In the genomic region with DNA sequence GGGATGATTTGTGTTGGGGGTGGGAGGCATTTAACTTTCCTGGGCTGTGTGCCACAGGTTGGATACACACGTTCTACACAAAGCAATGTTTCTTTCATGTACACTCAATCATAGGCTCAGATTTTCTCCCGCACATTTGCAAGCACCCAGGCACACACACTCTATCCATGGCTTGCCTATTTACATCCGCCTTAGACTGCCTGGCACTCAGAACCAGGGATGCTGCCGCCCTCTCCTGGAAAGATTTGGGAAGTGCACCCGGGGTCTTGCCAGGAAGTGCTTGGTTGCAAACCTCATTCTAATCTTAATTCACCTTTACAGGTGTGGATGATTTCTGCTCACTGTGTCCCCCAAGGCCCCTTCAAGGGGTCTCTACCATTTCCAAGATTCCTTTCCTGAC, we compare ENCODE assay signal across 8 mouse cellular contexts.
DNase-seq lines count a peak whose midpoint lies in the region; ATAC-seq and TF ChIP-seq lines count a peak whose summit lies in the region.

No protein-coding gene starts in this region.

- no peak overlapping the region for H3K27ac ChIP-seq in liver, embryonic 12.5 days
- H3K27ac ChIP-seq in cortical plate, adult 2 months (ENCODE audit: insufficient read depth, low read length) = no peak overlapping the region
- H3K27ac ChIP-seq in limb, embryonic 12.5 days = no peak overlapping the region

- TF ChIP-seq POLR2A in cortical plate, adult 2 months (IDR thresholded peaks at IDR 0.05; ENCODE audit: extremely low read depth, insufficient read depth, low read length) = no peak

- H3K36me3 ChIP-seq in liver, embryonic 12.5 days = no peaks in the 10 kb centered on the region
- no peaks in the 10 kb centered on the region for H3K36me3 ChIP-seq in limb, embryonic 12.5 days

- H3K4me1 ChIP-seq in liver, embryonic 12.5 days = no peaks in the 10 kb centered on the region
- no peaks in the 10 kb centered on the region; the same call in 1 of the 2 replicates for H3K4me1 ChIP-seq in cortical plate, adult 2 months (ENCODE audit: control insufficient read depth, insufficient read depth, low read length)
- no peaks in the 10 kb centered on the region for H3K4me1 ChIP-seq in limb, embryonic 12.5 days (replicated peaks)

- H3K9me3 ChIP-seq in liver, embryonic 12.5 days (replicated peaks) = no peaks in the 10 kb centered on the region
- H3K9me3 ChIP-seq in limb, embryonic 12.5 days = no peaks in the 10 kb centered on the region

- WGBS in liver, embryonic 12.5 days (ENCODE audit: insufficient replicate concordance) = 6% methylated on average over 5 of the region's 5 CpGs
- 10% methylated on average over 5 of the region's 5 CpGs for WGBS in limb, embryonic 12.5 days

- no peak for ATAC-seq in liver, embryonic 12.5 days
- 0 out of 2 replicates have a peak, but pooled peaks have one; percentile 52 for ATAC-seq in limb, embryonic 12.5 days (ENCODE audit: insufficient number of reproducible peaks, insufficient read depth, low FRiP score, low TSS enrichment, low read depth)

- H3K27me3 ChIP-seq in liver, embryonic 12.5 days (replicated peaks) = no peaks in the 10 kb centered on the region
- H3K27me3 ChIP-seq in limb, embryonic 12.5 days = no peaks in the 10 kb centered on the region

- DNase-seq in liver = peak; percentile 69
- peak; percentile 27 for DNase-seq in gastrocnemius, postnatal 25 days
- peak; percentile 63 to 86 for DNase-seq in kidney, adult 8-10 months
- DNase-seq in natural killer cell, adult 2 months (ENCODE audit: low spot score in 2 of 2) = peak; percentile 44 to 71
- DNase-seq in spleen, postnatal 4 days (ENCODE audit: low spot score in 2 of 2) = peak; percentile 67 to 87

- H3K4me2 ChIP-seq in liver, embryonic 12.5 days = no peak overlapping the region
- no peak overlapping the region for H3K4me2 ChIP-seq in limb, embryonic 12.5 days

- H3K9ac ChIP-seq in liver, embryonic 12.5 days = no peak overlapping the region
- no peak overlapping the region for H3K9ac ChIP-seq in limb, embryonic 12.5 days (replicated peaks)

- H3K4me3 ChIP-seq in liver, embryonic 12.5 days = no peak overlapping the region
- H3K4me3 ChIP-seq in cortical plate, adult 2 months (ENCODE audit: insufficient read depth, low read length) = no peak overlapping the region
- no peak overlapping the region for H3K4me3 ChIP-seq in limb, embryonic 12.5 days (replicated peaks)

- peak; percentile 97 for TF ChIP-seq CTCF in cortical plate, adult 2 months (IDR thresholded peaks at IDR 0.05; ENCODE audit: extremely low read depth, insufficient read depth, low read length)

Comparison
In these comparisons a context has a peak if more than half of its experiments do, and no peak if none do; other contexts are left out.
1. DNase-seq: peak in every context shown above with its lines; median percentile 77 in spleen, postnatal 4 days; 74 in kidney, adult 8-10 months; 69 in liver; 58 in natural killer cell, adult 2 months; 27 in gastrocnemius, postnatal 25 days.